Mouse (Mus musculus) adrenal gland, adult 18-20 months (tissue): ENCODE data around the gene Camk1g. TPM values are rescaled to one million over a fixed set of nuclear protein-coding genes. Genes with fewer than 3 reads are reported as not detected.

Source experiments
- DNase-seq, 2 experiments: peaks; one replicate each; pipeline ENCODE4 v3.0.0; 2021 to 2022; ENCODE audit warnings: low spot score in 2 of 2
- long read RNA-seq, 2 experiments: library from polyadenylated mRNA; stranded (forward); transcript quantifications; one replicate each; pipeline ENCODE4 v2.0.0; 2021
- total RNA-seq, 2 experiments: library from RNA; stranded (reverse); gene quantifications; 1 replicate in 1 of 2; 2 replicates in 1 of 2; pipeline ENCODE4 v1.2.3; 2021

The Camk1g gene
- under 1 TPM; 0.13 to 0.17 TPM for total RNA-seq
- long read RNA-seq, experiment 1: 0 reads
- long read RNA-seq, experiment 2: 0 reads

GRCm38 (mm10) chr1:193370096-193370495 is at the start of gene Camk1g:
Gene Camk1g, minus strand, starts transcription at chr1:193370298.
- DNase-seq: no peak

GRCm38 (mm10) chr1:193419168-193419567 is 49.1 kb upstream of the Camk1g start:
- no peak for DNase-seq

GRCm38 (mm10) chr1:193418656-193419055 is 48.6 kb upstream of the Camk1g start:
- no peak for DNase-seq

- no peak for DNase-seq
Measured at GRCm38 (mm10) chr1:193414067-193414466, 44.0 kb upstream of the Camk1g start.

GRCm38 (mm10) chr1:193413368-193414000 is 43.4 kb upstream of the Camk1g start:
- no peak for DNase-seq

- no peak for DNase-seq
Measured at GRCm38 (mm10) chr1:193407487-193407886, 37.4 kb upstream of the Camk1g start.

- DNase-seq: no peak
Measured at GRCm38 (mm10) chr1:193406059-193406642, 36.1 kb upstream of the Camk1g start.

GRCm38 (mm10) chr1:193401695-193402094 is 31.6 kb upstream of the Camk1g start:
- no peak for DNase-seq

GRCm38 (mm10) chr1:193400348-193400747 is 30.2 kb upstream of the Camk1g start:
- DNase-seq: no peak

GRCm38 (mm10) chr1:193398728-193399437 is 28.8 kb upstream of the Camk1g start:
- no peak for DNase-seq

GRCm38 (mm10) chr1:193397109-193397508 is 27.0 kb upstream of the Camk1g start:
- DNase-seq: no peak

GRCm38 (mm10) chr1:193392266-193392665 is 22.2 kb upstream of the Camk1g start:
- DNase-seq: no peak

GRCm38 (mm10) chr1:193390004-193390403 is 19.9 kb upstream of the Camk1g start:
- no peak for DNase-seq

- DNase-seq: no peak
Measured at GRCm38 (mm10) chr1:193389505-193389904, 19.4 kb upstream of the Camk1g start.

- no peak for DNase-seq
Measured at GRCm38 (mm10) chr1:193387241-193387640, 17.1 kb upstream of the Camk1g start.

GRCm38 (mm10) chr1:193386136-193386535 is 16.0 kb upstream of the Camk1g start:
- DNase-seq: peak; percentile 80 to 82

- peak; percentile 21 to 38 for DNase-seq
Measured at GRCm38 (mm10) chr1:193382841-193383462, 12.9 kb upstream of the Camk1g start.

- no peak for DNase-seq
Measured at GRCm38 (mm10) chr1:193382435-193382834, 12.3 kb upstream of the Camk1g start.

- DNase-seq: no peak
Measured at GRCm38 (mm10) chr1:193381597-193382404, 11.7 kb upstream of the Camk1g start.

GRCm38 (mm10) chr1:193380877-193381276 is 10.8 kb upstream of the Camk1g start:
- DNase-seq: no peak

GRCm38 (mm10) chr1:193379634-193380033 is 9.5 kb upstream of the Camk1g start:
- DNase-seq: no peak
